Mouse (Mus musculus): ENCODE data around the gene Ankrd27.

GRCm38 (mm10) chr7:35622626-35623025, 36.6 kb downstream of the Ankrd27 start:
- no peak for TF ChIP-seq POLR2A (IDR thresholded peaks at IDR 0.05; ENCODE audit: low read depth, low read length)
- TF ChIP-seq CTCF (IDR thresholded peaks at IDR 0.05; ENCODE audit: borderline replicate concordance, insufficient read depth, low read length): no peak

Measured in embryonic fibroblast, embryonic 13.5 days (primary cell).